Mouse (Mus musculus): ENCODE data around the gene Tmem236. TPM values are rescaled to one million over a fixed set of nuclear protein-coding genes. Genes with fewer than 3 reads are reported as not detected.

Gene Tmem236
- polyA plus RNA-seq (2015; fragmentation: Illumina TruSeq; extraction: RNeasy Lipid Tissue Mini Kit (QIAGEN cat#74804); ENCODE audit: insufficient read depth, low replicate concordance) = 0.08 TPM

DNA sequence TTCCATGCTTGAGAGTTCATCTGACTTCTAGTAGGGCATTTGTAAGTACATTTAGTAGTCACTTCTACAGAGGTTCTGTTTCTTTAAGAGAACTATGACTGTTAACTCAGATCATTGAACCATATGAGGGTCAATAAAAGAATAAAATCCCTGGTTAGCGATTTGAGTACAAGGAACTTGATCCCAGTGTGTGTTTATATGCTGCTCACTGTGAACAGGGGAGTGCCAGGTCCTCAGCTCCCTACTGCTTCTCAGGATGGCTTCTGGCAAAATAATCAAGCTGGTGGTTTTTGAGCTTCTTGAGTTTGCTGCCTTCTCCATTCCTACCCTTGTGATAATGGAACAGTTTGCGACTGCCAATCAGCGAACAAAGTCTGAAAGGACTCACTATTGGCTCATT, at the start of gene Tmem236:
Gene Tmem236, plus strand, starts transcription at position 190 of the 400 bp plus-strand sequence.

GRCm38 (mm10) chr2:14229149-14229548, 54.8 kb downstream of the Tmem236 start, which contains the start of gene Mrc1:
Gene Mrc1 (plus strand): TSS chr2:14229392.

Other genes starting within 250 kb of the Tmem236 start
- gene Hacd1, start 118.4 kb upstream of the Tmem236 start, polyA plus RNA-seq (2015; fragmentation: Illumina TruSeq; extraction: RNeasy Lipid Tissue Mini Kit (QIAGEN cat#74804); ENCODE audit: insufficient read depth, low replicate concordance) = 3.8 TPM
- 35.2 TPM for gene Stam, start 100.4 kb upstream of the Tmem236 start, polyA plus RNA-seq (2015; fragmentation: Illumina TruSeq; extraction: RNeasy Lipid Tissue Mini Kit (QIAGEN cat#74804); ENCODE audit: insufficient read depth, low replicate concordance)
- 85.0 TPM for gene Mrc1, start 54.9 kb downstream of the Tmem236 start, polyA plus RNA-seq (2015; fragmentation: Illumina TruSeq; extraction: RNeasy Lipid Tissue Mini Kit (QIAGEN cat#74804); ENCODE audit: insufficient read depth, low replicate concordance)
- gene Slc39a12, start 213.8 kb downstream of the Tmem236 start, polyA plus RNA-seq (2015; fragmentation: Illumina TruSeq; extraction: RNeasy Lipid Tissue Mini Kit (QIAGEN cat#74804); ENCODE audit: insufficient read depth, low replicate concordance) = 0.30 TPM